In genomic region chr11:114699511-114699910, GRCm38 (mm10) we compare ENCODE assay signal across 11 mouse cellular contexts. TPM values are rescaled to one million over a fixed set of nuclear protein-coding genes. Genes with fewer than 3 reads are reported as not detected.
A peak's percentile ranks its signal among the peaks of the same experiment; 100 is the strongest.
DNase-seq lines count a peak whose midpoint lies in the region; ATAC-seq and TF ChIP-seq lines count a peak whose summit lies in the region.
"Had no signal": no experiment of that assay in that cellular context is flagged by ENCODE, and none has a peak within 500 bp of the region (broad histone marks: within the 10 kb centered on the region; RNA-seq: fewer than 3 reads in every experiment).

No protein-coding gene starts in this region.

- H3K4me3 ChIP-seq in limb, embryonic 12.5 days (replicated peaks), result no peak overlapping the region
- no peak overlapping the region for H3K4me3 ChIP-seq in limb, embryonic 10.5 days
- H3K4me3 ChIP-seq in hindbrain, embryonic 10.5 days, result no peak overlapping the region
- H3K4me3 ChIP-seq in midbrain, postnatal 0 days (ENCODE audit: low read depth, low read length), result no peak overlapping the region
- H3K4me3 ChIP-seq: heart, embryonic 13.5 days had no signal

- peak overlapping the region; percentile 23; the same call in 1 of the 2 replicates for H3K9ac ChIP-seq in limb, embryonic 12.5 days (replicated peaks)
- H3K9ac ChIP-seq in midbrain, postnatal 0 days (replicated peaks; ENCODE audit: low read length, poor library complexity, severe bottlenecking), result no peak overlapping the region
- H3K9ac ChIP-seq: heart, embryonic 13.5 days had no signal

- no peaks in the 10 kb centered on the region for H3K27me3 ChIP-seq in limb, embryonic 12.5 days
- no peaks in the 10 kb centered on the region for H3K27me3 ChIP-seq in limb, embryonic 10.5 days (ENCODE audit: low read depth, poor library complexity, severe bottlenecking)
- no peaks in the 10 kb centered on the region for H3K27me3 ChIP-seq in hindbrain, embryonic 10.5 days (ENCODE audit: insufficient read depth, poor library complexity, severe bottlenecking)
- no peaks in the 10 kb centered on the region for H3K27me3 ChIP-seq in midbrain, postnatal 0 days (ENCODE audit: insufficient read depth, low read length)
- H3K27me3 ChIP-seq: heart, embryonic 13.5 days had no signal

- peaks cover 7% of the 10 kb centered on the region; the same call in 1 of the 2 replicates for H3K4me1 ChIP-seq in limb, embryonic 12.5 days (replicated peaks)
- H3K4me1 ChIP-seq in limb, embryonic 10.5 days, result 0 out of 2 replicates have a peak, but pooled peaks cover 6% of the 10 kb centered on the region
- peaks cover 11% of the 10 kb centered on the region for H3K4me1 ChIP-seq in hindbrain, embryonic 10.5 days (replicated peaks)
- H3K4me1 ChIP-seq in midbrain, postnatal 0 days (ENCODE audit: insufficient read depth, low read length), result peaks cover 4% of the 10 kb centered on the region; the same call in 1 of the 2 replicates

- no peak overlapping the region for H3K4me2 ChIP-seq in limb, embryonic 12.5 days
- H3K4me2 ChIP-seq in midbrain, postnatal 0 days (ENCODE audit: low read depth, low read length, poor library complexity, severe bottlenecking), result no peak overlapping the region
- H3K4me2 ChIP-seq: heart, embryonic 13.5 days had no signal

- no peak for DNase-seq in limb, embryonic 10.5 days (ENCODE audit: low spot score)
- peak; percentile 85 for DNase-seq in heart, adult 8-10 months (ENCODE audit: low spot score)
- peak; percentile 57 to 58 for DNase-seq in kidney, postnatal 36 days
- DNase-seq in thymus, postnatal 10 days (ENCODE audit: low spot score in 2 of 2), result peak; percentile 38 to 58
- DNase-seq in hindbrain, embryonic 10.5 days (ENCODE audit: low spot score), result no peak
- no peak for DNase-seq in midbrain, postnatal 0 days (ENCODE audit: low spot score)
- no peak for DNase-seq in MN1 (ENCODE audit: low spot score)
- DNase-seq: cerebellum, adult 8-10 months had no signal

- 0 out of 2 replicates have a peak, but pooled peaks cover 4% of the 10 kb centered on the region for H3K36me3 ChIP-seq in limb, embryonic 12.5 days
- H3K36me3 ChIP-seq in limb, embryonic 10.5 days, result peaks cover 8% of the 10 kb centered on the region; the same call in 1 of the 2 replicates
- H3K36me3 ChIP-seq in hindbrain, embryonic 10.5 days, result peaks cover 19% of the 10 kb centered on the region
- H3K36me3 ChIP-seq in midbrain, postnatal 0 days (ENCODE audit: insufficient read depth, low read length), result no peaks in the 10 kb centered on the region

- ATAC-seq in limb, embryonic 12.5 days (ENCODE audit: insufficient number of reproducible peaks, insufficient read depth, low FRiP score, low TSS enrichment, low read depth), result no peak
- ATAC-seq in midbrain, postnatal 0 days (ENCODE audit: low FRiP score), result no peak

- H3K27ac ChIP-seq in limb, embryonic 12.5 days, result no peak overlapping the region
- no peak overlapping the region for H3K27ac ChIP-seq in limb, embryonic 10.5 days
- H3K27ac ChIP-seq in hindbrain, embryonic 10.5 days, result no peak overlapping the region
- no peak overlapping the region for H3K27ac ChIP-seq in midbrain, postnatal 0 days (ENCODE audit: low read depth, low read length)
- H3K27ac ChIP-seq: heart, embryonic 13.5 days had no signal

- no peaks in the 10 kb centered on the region for H3K9me3 ChIP-seq in limb, embryonic 12.5 days
- H3K9me3 ChIP-seq in limb, embryonic 10.5 days (replicated peaks), result no peaks in the 10 kb centered on the region
- no peaks in the 10 kb centered on the region for H3K9me3 ChIP-seq in hindbrain, embryonic 10.5 days
- no peaks in the 10 kb centered on the region for H3K9me3 ChIP-seq in midbrain, postnatal 0 days (ENCODE audit: low read length)

- TF ChIP-seq CTCF in midbrain, postnatal 0 days (IDR thresholded peaks at IDR 0.05), result no peak

- 84% methylated on average over 12 of the region's 12 CpGs for WGBS in limb, embryonic 12.5 days
- WGBS in limb, embryonic 10.5 days, result 89% methylated on average over 12 of the region's 12 CpGs
- WGBS in hindbrain, embryonic 10.5 days, result 89% methylated on average over 12 of the region's 12 CpGs
- WGBS in midbrain, postnatal 0 days, result 82% methylated on average over 12 of the region's 12 CpGs

RNA-seq across cellular contexts. Expression of gene Ttyh2, which starts 24.3 kb away (rescaled TPM):
- polyA plus RNA-seq in limb, embryonic 12.5 days (2016; fragmentation: Nextera tagmentation; extraction: Ambion mirVana), result 9.9 and 10.0 TPM in 2 replicates
- 8.6 and 9.2 TPM in 2 replicates for polyA plus RNA-seq in limb, embryonic 10.5 days (2016; fragmentation: Nextera tagmentation; extraction: Ambion mirVana)
- total RNA-seq in heart, adult 8-10 months (2022), result 1 to 10 TPM; 3.0 to 4.6 (median 3.4) TPM
- 15.6 and 15.9 TPM in 2 replicates for polyA plus RNA-seq in hindbrain, embryonic 10.5 days (2016; fragmentation: Nextera tagmentation; extraction: Ambion mirVana)
- 42.8 and 58.2 TPM in 2 replicates for total RNA-seq in midbrain, postnatal 0 days (2014; rRNA removed)
- polyA plus RNA-seq in midbrain, postnatal 0 days (2015; fragmentation: Nextera tagmentation; extraction: Ambion mirVana), result 27.1 and 29.4 TPM in 2 replicates

RNA-seq across cellular contexts. Expression of gene Dnaic2, which starts 27.7 kb away (rescaled TPM):
- 0.50 and 0.67 TPM in 2 replicates for polyA plus RNA-seq in limb, embryonic 12.5 days (2016; fragmentation: Nextera tagmentation; extraction: Ambion mirVana)
- polyA plus RNA-seq in limb, embryonic 10.5 days (2016; fragmentation: Nextera tagmentation; extraction: Ambion mirVana), result 0.13 and 0.39 TPM in 2 replicates
- total RNA-seq in heart, adult 8-10 months (2022), result under 1 TPM in 1 of 4 experiments, not detected in 3; 0.47 TPM
- 4.0 and 6.3 TPM in 2 replicates for polyA plus RNA-seq in hindbrain, embryonic 10.5 days (2016; fragmentation: Nextera tagmentation; extraction: Ambion mirVana)
- total RNA-seq in midbrain, postnatal 0 days (2014; rRNA removed), result 3.8 and 4.4 TPM in 2 replicates
- 2.0 and 3.2 TPM in 2 replicates for polyA plus RNA-seq in midbrain, postnatal 0 days (2015; fragmentation: Nextera tagmentation; extraction: Ambion mirVana)
- total RNA-seq: megakaryocyte-erythroid progenitor cell, adult 5-6 weeks had no signal

RNA-seq across cellular contexts. Expression of gene Rpl38, which starts 31.2 kb away (rescaled TPM):
- polyA plus RNA-seq in limb, embryonic 12.5 days (2016; fragmentation: Nextera tagmentation; extraction: Ambion mirVana), result 966 and 981 TPM in 2 replicates
- polyA plus RNA-seq in limb, embryonic 10.5 days (2016; fragmentation: Nextera tagmentation; extraction: Ambion mirVana), result 966 and 1,201 TPM in 2 replicates
- total RNA-seq in heart, adult 8-10 months (2022), result 100 to 1,000 TPM; 505 to 715 (median 618) TPM
- 959 and 1,042 TPM in 2 replicates for polyA plus RNA-seq in hindbrain, embryonic 10.5 days (2016; fragmentation: Nextera tagmentation; extraction: Ambion mirVana)
- total RNA-seq in midbrain, postnatal 0 days (2014; rRNA removed), result 903 and 1,541 TPM in 2 replicates
- 889 and 977 TPM in 2 replicates for polyA plus RNA-seq in midbrain, postnatal 0 days (2015; fragmentation: Nextera tagmentation; extraction: Ambion mirVana)

Comparison
In these comparisons a context has a peak if more than half of its experiments do, and no peak if none do; other contexts are left out.
1. DNase-seq: peak in heart, adult 8-10 months (single experiment), kidney, postnatal 36 days (2 of 2) and thymus, postnatal 10 days (2 of 2); none in limb, embryonic 10.5 days (single experiment), hindbrain, embryonic 10.5 days (single experiment), midbrain, postnatal 0 days (single experiment) and MN1 (single experiment).